Mouse (Mus musculus): ENCODE data around the gene Gm10972. TPM values are rescaled to one million over a fixed set of nuclear protein-coding genes. Genes with fewer than 3 reads are reported as not detected.
"Not testable (repeated sequence)": the region's sequence is repeated elsewhere in the genome, so short reads cannot be mapped to it uniquely, and the experiment has no call there.

The Gm10972 gene
- polyA plus RNA-seq (2014; fragmentation: Nextera tagmentation; extraction: Ambion mirVana) = not detected in 2 replicates

- not testable (repeated sequence) for H3K4me1 ChIP-seq (ENCODE audit: control insufficient read depth, insufficient read depth, low read length); DNase-seq (ENCODE audit: low spot score); H3K27ac ChIP-seq (replicated peaks; ENCODE audit: low read depth, low read length); H3K9ac ChIP-seq (replicated peaks; ENCODE audit: low read length); H3K36me3 ChIP-seq (replicated peaks; ENCODE audit: control insufficient read depth, insufficient read depth, low read depth, low read length); H3K4me2 ChIP-seq (ENCODE audit: low read depth, low read length); H3K9me3 ChIP-seq (replicated peaks; ENCODE audit: control insufficient read depth, low read length); H3K27me3 ChIP-seq (ENCODE audit: control insufficient read depth, insufficient read depth, low read length); ATAC-seq (replicated peaks; ENCODE audit: insufficient number of reproducible peaks, low FRiP score, low TSS enrichment, low read depth); H3K4me3 ChIP-seq (ENCODE audit: low read depth, low read length)
- 83% methylated on average over 2 of the region's 2 CpGs for WGBS
Measured at GRCm38 (mm10) chr3:94642495-94643162, at the start of gene Gm10972. Gene Gm10972 (plus strand): TSS chr3:94643112.

- Histone ChIP-seq H3K9me3 (replicated peaks; ENCODE audit: control insufficient read depth, low read length) (no peaks in the 10 kb centered on the region), H3K36me3 (replicated peaks; ENCODE audit: control insufficient read depth, insufficient read depth, low read depth, low read length) (no peaks in the 10 kb centered on the region), H3K4me2 (ENCODE audit: low read depth, low read length) (no peak overlapping the region), H3K27ac (replicated peaks; ENCODE audit: low read depth, low read length) (no peak overlapping the region), H3K4me1 (ENCODE audit: control insufficient read depth, insufficient read depth, low read length) (no peaks in the 10 kb centered on the region), H3K4me3 (ENCODE audit: low read depth, low read length) (no peak overlapping the region), H3K9ac (replicated peaks; ENCODE audit: low read length) (no peak overlapping the region), H3K27me3 (ENCODE audit: control insufficient read depth, insufficient read depth, low read length) (no peaks in the 10 kb centered on the region)
- no peak for DNase-seq (ENCODE audit: low spot score)
- 88% methylated on average over 6 of the region's 6 CpGs for WGBS
- no peak for ATAC-seq (replicated peaks; ENCODE audit: insufficient number of reproducible peaks, low FRiP score, low TSS enrichment, low read depth)
Measured at GRCm38 (mm10) chr3:94595871-94596287, 47.0 kb upstream of the Gm10972 start.

- H3K4me1 ChIP-seq (ENCODE audit: control insufficient read depth, insufficient read depth, low read length) = no peaks in the 10 kb centered on the region
- no peak overlapping the region for H3K4me2 ChIP-seq (ENCODE audit: low read depth, low read length)
- no peak overlapping the region for H3K27ac ChIP-seq (replicated peaks; ENCODE audit: low read depth, low read length)
- DNase-seq (ENCODE audit: low spot score) (no peak), ATAC-seq (replicated peaks; ENCODE audit: insufficient number of reproducible peaks, low FRiP score, low TSS enrichment, low read depth) (no peak)
- H3K4me3 ChIP-seq (ENCODE audit: low read depth, low read length) = no peak overlapping the region
- H3K27me3 ChIP-seq (ENCODE audit: control insufficient read depth, insufficient read depth, low read length) = no peaks in the 10 kb centered on the region
- no peaks in the 10 kb centered on the region for H3K9me3 ChIP-seq (replicated peaks; ENCODE audit: control insufficient read depth, low read length)
- H3K36me3 ChIP-seq (replicated peaks; ENCODE audit: control insufficient read depth, insufficient read depth, low read depth, low read length) = no peaks in the 10 kb centered on the region
- WGBS = 81% methylated on average over 3 of the region's 3 CpGs
- no peak overlapping the region for H3K9ac ChIP-seq (replicated peaks; ENCODE audit: low read length)
Measured at GRCm38 (mm10) chr3:94597224-94597779, 45.6 kb upstream of the Gm10972 start.

GRCm38 (mm10) chr3:94601959-94602358 lies 41.0 kb upstream of the Gm10972 start:
- no peak overlapping the region for H3K4me2 ChIP-seq (ENCODE audit: low read depth, low read length)
- 6% methylated on average over 4 of the region's 4 CpGs for WGBS
- no peaks in the 10 kb centered on the region for H3K4me1 ChIP-seq (ENCODE audit: control insufficient read depth, insufficient read depth, low read length)
- peak; percentile 79 for DNase-seq (ENCODE audit: low spot score)
- H3K27me3 ChIP-seq (ENCODE audit: control insufficient read depth, insufficient read depth, low read length) = no peaks in the 10 kb centered on the region
- no peak overlapping the region for H3K4me3 ChIP-seq (ENCODE audit: low read depth, low read length)
- no peak for ATAC-seq (replicated peaks; ENCODE audit: insufficient number of reproducible peaks, low FRiP score, low TSS enrichment, low read depth)
- no peak overlapping the region for H3K27ac ChIP-seq (replicated peaks; ENCODE audit: low read depth, low read length)
- H3K36me3 ChIP-seq (replicated peaks; ENCODE audit: control insufficient read depth, insufficient read depth, low read depth, low read length) = no peaks in the 10 kb centered on the region
- no peak overlapping the region for H3K9ac ChIP-seq (replicated peaks; ENCODE audit: low read length)
- H3K9me3 ChIP-seq (replicated peaks; ENCODE audit: control insufficient read depth, low read length) = no peaks in the 10 kb centered on the region

- H3K4me3 ChIP-seq (ENCODE audit: low read depth, low read length) = no peak overlapping the region
- WGBS = 91% methylated on average over 3 of the region's 3 CpGs
Measured at GRCm38 (mm10) chr3:94609621-94610020, 33.3 kb upstream of the Gm10972 start.

GRCm38 (mm10) chr3:94610581-94610980 lies 32.3 kb upstream of the Gm10972 start:
- Histone ChIP-seq H3K9me3 (replicated peaks; ENCODE audit: control insufficient read depth, low read length) (no peaks in the 10 kb centered on the region), H3K4me1 (ENCODE audit: control insufficient read depth, insufficient read depth, low read length) (no peaks in the 10 kb centered on the region), H3K27ac (replicated peaks; ENCODE audit: low read depth, low read length) (no peak overlapping the region), H3K4me2 (ENCODE audit: low read depth, low read length) (no peak overlapping the region), H3K4me3 (ENCODE audit: low read depth, low read length) (no peak overlapping the region), H3K27me3 (ENCODE audit: control insufficient read depth, insufficient read depth, low read length) (no peaks in the 10 kb centered on the region), H3K9ac (replicated peaks; ENCODE audit: low read length) (no peak overlapping the region), H3K36me3 (replicated peaks; ENCODE audit: control insufficient read depth, insufficient read depth, low read depth, low read length) (no peaks in the 10 kb centered on the region)
- ATAC-seq (replicated peaks; ENCODE audit: insufficient number of reproducible peaks, low FRiP score, low TSS enrichment, low read depth) (no peak), DNase-seq (ENCODE audit: low spot score) (peak; percentile 23)
- 76% methylated on average over 2 of the region's 2 CpGs for WGBS

More at GRCm38 (mm10) chr3:94609621-94610020, 33.3 kb upstream of the Gm10972 start:
- no peak overlapping the region for H3K27ac ChIP-seq (replicated peaks; ENCODE audit: low read depth, low read length)
- no peak overlapping the region for H3K4me2 ChIP-seq (ENCODE audit: low read depth, low read length)
- no peaks in the 10 kb centered on the region for H3K27me3 ChIP-seq (ENCODE audit: control insufficient read depth, insufficient read depth, low read length)
- H3K9me3 ChIP-seq (replicated peaks; ENCODE audit: control insufficient read depth, low read length) = no peaks in the 10 kb centered on the region
- H3K9ac ChIP-seq (replicated peaks; ENCODE audit: low read length) = no peak overlapping the region
- DNase-seq (ENCODE audit: low spot score) (no peak), ATAC-seq (replicated peaks; ENCODE audit: insufficient number of reproducible peaks, low FRiP score, low TSS enrichment, low read depth) (no peak)
- H3K4me1 ChIP-seq (ENCODE audit: control insufficient read depth, insufficient read depth, low read length) = no peaks in the 10 kb centered on the region
- no peaks in the 10 kb centered on the region for H3K36me3 ChIP-seq (replicated peaks; ENCODE audit: control insufficient read depth, insufficient read depth, low read depth, low read length)

- ATAC-seq (replicated peaks; ENCODE audit: insufficient number of reproducible peaks, low FRiP score, low TSS enrichment, low read depth) (no peak), DNase-seq (ENCODE audit: low spot score) (no peak)
- H3K9me3 ChIP-seq (replicated peaks; ENCODE audit: control insufficient read depth, low read length) = no peaks in the 10 kb centered on the region
- no peak overlapping the region for H3K27ac ChIP-seq (replicated peaks; ENCODE audit: low read depth, low read length)
- no peak overlapping the region for H3K4me2 ChIP-seq (ENCODE audit: low read depth, low read length)
- no peaks in the 10 kb centered on the region for H3K27me3 ChIP-seq (ENCODE audit: control insufficient read depth, insufficient read depth, low read length)
- H3K4me1 ChIP-seq (ENCODE audit: control insufficient read depth, insufficient read depth, low read length) = no peaks in the 10 kb centered on the region
- H3K9ac ChIP-seq (replicated peaks; ENCODE audit: low read length) = no peak overlapping the region
- WGBS = 66% methylated on average over 4 of the region's 4 CpGs
- no peaks in the 10 kb centered on the region for H3K36me3 ChIP-seq (replicated peaks; ENCODE audit: control insufficient read depth, insufficient read depth, low read depth, low read length)
- no peak overlapping the region for H3K4me3 ChIP-seq (ENCODE audit: low read depth, low read length)
Measured at GRCm38 (mm10) chr3:94611343-94611742, 31.6 kb upstream of the Gm10972 start.

- H3K27me3 ChIP-seq (ENCODE audit: control insufficient read depth, insufficient read depth, low read length) = no peaks in the 10 kb centered on the region
Measured at GRCm38 (mm10) chr3:94611834-94612233, 31.1 kb upstream of the Gm10972 start.

More at GRCm38 (mm10) chr3:94611834-94612233, 31.1 kb upstream of the Gm10972 start:
- no peak overlapping the region for H3K9ac ChIP-seq (replicated peaks; ENCODE audit: low read length)
- ATAC-seq (replicated peaks; ENCODE audit: insufficient number of reproducible peaks, low FRiP score, low TSS enrichment, low read depth) (no peak), DNase-seq (ENCODE audit: low spot score) (no peak)
- H3K4me3 ChIP-seq (ENCODE audit: low read depth, low read length) = no peak overlapping the region
- H3K4me2 ChIP-seq (ENCODE audit: low read depth, low read length) = no peak overlapping the region
- no peak overlapping the region for H3K27ac ChIP-seq (replicated peaks; ENCODE audit: low read depth, low read length)
- H3K36me3 ChIP-seq (replicated peaks; ENCODE audit: control insufficient read depth, insufficient read depth, low read depth, low read length) = no peaks in the 10 kb centered on the region
- WGBS = 75% methylated on average over 5 of the region's 5 CpGs
- H3K4me1 ChIP-seq (ENCODE audit: control insufficient read depth, insufficient read depth, low read length) = no peaks in the 10 kb centered on the region
- H3K9me3 ChIP-seq (replicated peaks; ENCODE audit: control insufficient read depth, low read length) = no peaks in the 10 kb centered on the region
